Mouse (Mus musculus) small intestine, adult 2 months (tissue): ENCODE measurements around the gene Gm17604.

Source experiments
- CTCF ChIP-seq: fragments of 200-500 bp; IDR thresholded peaks from 2 replicates; pipeline ENCODE4 v1.5.1; 2012; ENCODE audit warnings: low read depth, mild to moderate bottlenecking, control low read depth, inconsistent platforms, low read length, moderate library complexity, mixed read lengths; ENCODE audit not compliant: insufficient replicate concordance, insufficient read length; ENCODE audit errors: extremely low read depth
- POLR2A ChIP-seq: fragments of 200-500 bp; IDR thresholded peaks from 2 replicates; pipeline ENCODE4 v1.6.1; 2012; ENCODE audit warnings: low read depth, mild to moderate bottlenecking, control low read depth, inconsistent platforms, low read length, moderate library complexity

- TF ChIP-seq CTCF (no peak), POLR2A (no peak)
These were observed 38.7 kb downstream of the Gm17604 start for GRCm38 (mm10) chrX:164965750-164966448.
